Mouse (Mus musculus) thymus, adult 2 months (tissue): ENCODE results near the gene Gpr107. TPM values are rescaled to one million over a fixed set of nuclear protein-coding genes. Genes with fewer than 3 reads are reported as not detected.
A peak's percentile ranks its signal among the peaks of the same experiment; 100 is the strongest.

Experiments
- DNase-seq: peaks from one replicate; pipeline ENCODE4 v3.0.0; 2021
- H3K27ac ChIP-seq: fragments of 200-500 bp; 2 replicates; pipeline ENCODE4 v1.5.1; 2012; ENCODE audit warnings: low read length, control low read depth; ENCODE audit not compliant: control insufficient read depth, insufficient read depth
- H3K27me3 ChIP-seq: fragments of 200-500 bp; 2 replicates; pipeline ENCODE4 v1.6.1; 2012; ENCODE audit warnings: mild to moderate bottlenecking, low read length, moderate library complexity, mixed read lengths; ENCODE audit not compliant: control insufficient read depth, insufficient read depth
- H3K36me3 ChIP-seq: fragments of 200-500 bp; 2 replicates; pipeline ENCODE4 v1.6.1; 2012; ENCODE audit warnings: mild to moderate bottlenecking, low read length, moderate library complexity; ENCODE audit not compliant: control insufficient read depth, insufficient read depth
- H3K4me1 ChIP-seq: fragments of 200-500 bp; replicated peaks from 2 replicates; pipeline ENCODE4 v1.6.1; 2012; ENCODE audit warnings: low read length; ENCODE audit not compliant: control insufficient read depth, insufficient read depth
- H3K4me3 ChIP-seq: fragments of 200-500 bp; 2 replicates; pipeline ENCODE4 v1.5.1; 2012; ENCODE audit warnings: mild to moderate bottlenecking, low read length, control low read depth, moderate library complexity; ENCODE audit not compliant: control insufficient read depth, insufficient read depth
- CTCF ChIP-seq: fragments of 200-500 bp; IDR thresholded peaks from 2 replicates; pipeline ENCODE4 v1.5.1; 2012; ENCODE audit warnings: mild to moderate bottlenecking, control low read depth, low read length, moderate library complexity, borderline replicate concordance; ENCODE audit not compliant: control insufficient read depth, poor library complexity, insufficient read depth; ENCODE audit errors: extremely low read depth
- POLR2A ChIP-seq: fragments of 200-500 bp; IDR thresholded peaks from 2 replicates; pipeline ENCODE4 v1.6.1; 2012; ENCODE audit warnings: mild to moderate bottlenecking, low read length, control low read depth, moderate library complexity; ENCODE audit not compliant: control insufficient read depth, poor library complexity, insufficient read depth; ENCODE audit errors: extremely low read depth
- WGBS: fragments of 180-500 bp; shearing (Covaris S2); methylation state at CpG from one replicate; pipeline ENCODE4 v1.1.7; 2018; 5-methylcytosine and 5-hydroxymethylcytosine counted together
- polyA plus RNA-seq: library from polyadenylated mRNA; depleted of rRNA; stranded (reverse); fragments of >200 nt; gene quantifications from 2 replicates; pipeline ENCODE4 v1.2.3, GENCODE M21; 2012

Gene Gpr107
- polyA plus RNA-seq, 1 experiment = 33.2 TPM

- TF ChIP-seq CTCF (no peak), POLR2A (no peak)
- 83% methylated on average over 7 of the region's 7 CpGs for WGBS
- H3K27ac ChIP-seq = no peak overlapping the region
- DNase-seq = no peak
- no peaks in the 10 kb centered on the region for H3K4me1 ChIP-seq
- no peaks in the 10 kb centered on the region for H3K36me3 ChIP-seq
- H3K4me3 ChIP-seq = no peak overlapping the region
- H3K27me3 ChIP-seq = no peaks in the 10 kb centered on the region
These were observed 68.7 kb downstream of the Gpr107 start for GRCm38 (mm10) chr2:31220844-31221243.

GRCm38 (mm10) chr2:31221582-31221981 lies 69.5 kb downstream of the Gpr107 start:
- Histone ChIP-seq H3K27me3 (no peaks in the 10 kb centered on the region), H3K4me1 (no peaks in the 10 kb centered on the region), H3K27ac (no peak overlapping the region), H3K4me3 (no peak overlapping the region), H3K36me3 (no peaks in the 10 kb centered on the region)
- no peak for DNase-seq
- whole genome bisulfite sequencing = 43% methylated on average over 5 of the region's 5 CpGs
- TF ChIP-seq POLR2A = no peak
- TF ChIP-seq CTCF = no peak

GRCm38 (mm10) chr2:31228768-31229311 lies 76.7 kb downstream of the Gpr107 start:
- DNase-seq = no peak
- WGBS = 76% methylated on average over 1 of the region's 1 CpGs
- Histone ChIP-seq H3K36me3 (no peaks in the 10 kb centered on the region), H3K4me1 (no peaks in the 10 kb centered on the region), H3K27ac (no peak overlapping the region), H3K27me3 (no peaks in the 10 kb centered on the region), H3K4me3 (no peak overlapping the region)
- TF ChIP-seq CTCF = no peak
- TF ChIP-seq POLR2A = no peak

GRCm38 (mm10) chr2:31239203-31239696 lies 87.1 kb downstream of the Gpr107 start:
- Histone ChIP-seq H3K4me3 (peak overlapping the region; percentile 20; the same call in 1 of the 2 replicates), H3K27me3 (no peaks in the 10 kb centered on the region), H3K36me3 (no peaks in the 10 kb centered on the region), H3K27ac (no peak overlapping the region), H3K4me1 (no peaks in the 10 kb centered on the region)
- DNase-seq = no peak
- 13% methylated on average over 23 of the region's 23 CpGs for WGBS
- TF ChIP-seq CTCF (peak; percentile 37; the same call in 1 of the 2 replicates), POLR2A (no peak)

- Histone ChIP-seq H3K27ac (no peak overlapping the region), H3K4me1 (no peaks in the 10 kb centered on the region), H3K36me3 (no peaks in the 10 kb centered on the region), H3K4me3 (no peak overlapping the region), H3K27me3 (peaks cover under 1% of the 10 kb centered on the region; the same call in 1 of the 2 replicates)
- no peak for TF ChIP-seq CTCF
- DNase-seq = no peak
- 95% methylated on average over 6 of the region's 6 CpGs for WGBS
These were observed 87.7 kb downstream of the Gpr107 start for GRCm38 (mm10) chr2:31239833-31240232.

- DNase-seq = no peak
- H3K4me3 ChIP-seq = no peak overlapping the region
- H3K36me3 ChIP-seq = no peaks in the 10 kb centered on the region
- WGBS = 53% methylated on average over 7 of the region's 7 CpGs
- peaks cover 14% of the 10 kb centered on the region for H3K4me1 ChIP-seq
- H3K27ac ChIP-seq = no peak overlapping the region
- TF ChIP-seq POLR2A (no peak), CTCF (no peak)
- H3K27me3 ChIP-seq = peaks cover 17% of the 10 kb centered on the region
These were observed 89.5 kb downstream of the Gpr107 start for GRCm38 (mm10) chr2:31241639-31242038.

GRCm38 (mm10) chr2:31244216-31244615 lies 92.1 kb downstream of the Gpr107 start:
- no peak for DNase-seq
- WGBS = 90% methylated on average over 8 of the region's 8 CpGs
- Histone ChIP-seq H3K36me3 (no peaks in the 10 kb centered on the region), H3K27me3 (peaks cover 17% of the 10 kb centered on the region), H3K27ac (no peak overlapping the region), H3K4me3 (no peak overlapping the region), H3K4me1 (peaks cover 16% of the 10 kb centered on the region)
- TF ChIP-seq POLR2A (no peak), CTCF (no peak)
